Mouse (Mus musculus) megakaryocyte, adult 5-6 weeks (primary cell): ENCODE results near the gene Ahcyl2. TPM values are rescaled to one million over a fixed set of nuclear protein-coding genes. Genes with fewer than 3 reads are reported as not detected.

Experiments
- ATAC-seq: 2 replicates; pipeline ENCODE4 v1.8.0; 2016; ENCODE audit warnings: mild to moderate bottlenecking, inconsistent platforms; ENCODE audit not compliant: poor library complexity, severe bottlenecking
- total RNA-seq, 2 experiments: library from RNA; stranded (forward) in 1 of 2; stranded (reverse) in 1 of 2; fragments of 153-499, 151-499 nt in 1 of 2; fragments of 221-1000, 200-1000 nt in 1 of 2; gene quantifications; 2 replicates each; pipeline versions ENCODE4 v1.2.3 to v1.2.4; 2015 to 2017

Gene Ahcyl2
- total RNA-seq, 2 experiments from 2014 or later, result 34.2 to 82.7 TPM

- peak; percentile 22; the same call in 1 of the 2 replicates for ATAC-seq
Observed at GRCm38 (mm10) chr6:29768791-29769441, 1.1 kb downstream of the Ahcyl2 start.

- ATAC-seq, result no peak
Observed at GRCm38 (mm10) chr6:29770672-29771321, 3.0 kb downstream of the Ahcyl2 start.

- ATAC-seq, result no peak
Observed at GRCm38 (mm10) chr6:29772236-29772635, 4.4 kb downstream of the Ahcyl2 start.

- no peak for ATAC-seq
Observed at GRCm38 (mm10) chr6:29774161-29774560, 6.3 kb downstream of the Ahcyl2 start.

DNA sequence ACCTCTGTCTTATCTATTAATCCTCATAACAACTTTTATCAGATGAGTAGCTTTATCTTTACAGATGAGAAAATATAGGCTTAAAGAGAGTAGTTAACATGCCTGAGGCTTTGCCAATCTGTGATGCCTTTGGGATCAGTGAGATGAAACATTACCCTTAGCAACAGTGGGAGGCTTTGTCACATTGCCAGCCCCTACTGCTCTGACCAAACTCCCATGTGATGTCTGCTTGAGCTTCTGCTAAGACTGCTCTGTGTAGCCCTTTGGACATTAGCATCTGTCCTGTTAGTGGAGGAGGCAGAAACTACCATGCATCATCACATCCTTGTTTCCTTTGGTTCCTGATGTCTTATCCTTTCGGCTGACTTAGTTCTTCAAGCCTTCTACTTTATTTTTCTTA, 7.8 kb downstream of the Ahcyl2 start:
- ATAC-seq, result no peak

GRCm38 (mm10) chr6:29776542-29777237, 8.9 kb downstream of the Ahcyl2 start:
- ATAC-seq, result peak; percentile 38; the same call in 1 of the 2 replicates

GRCm38 (mm10) chr6:29777238-29777555, 9.4 kb downstream of the Ahcyl2 start:
- ATAC-seq, result no peak

DNA sequence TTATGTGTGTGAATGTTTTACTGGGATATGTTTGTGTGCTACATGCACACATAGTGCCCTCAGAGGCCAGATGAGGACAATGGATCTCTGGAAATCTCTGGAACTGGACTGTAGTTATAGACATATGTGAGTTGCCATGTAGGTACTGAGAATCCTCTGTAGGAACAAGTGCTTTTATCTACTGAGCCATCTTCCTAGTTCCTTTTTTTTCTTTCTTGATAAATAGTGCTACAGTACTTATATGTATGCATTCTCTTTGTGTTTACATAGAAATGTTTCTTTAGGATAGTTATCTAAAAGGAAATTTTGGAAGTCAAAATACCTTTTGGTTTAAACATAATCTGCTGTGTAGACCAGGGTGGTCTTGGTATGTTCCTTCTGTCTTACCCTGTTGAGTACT, 12.3 kb downstream of the Ahcyl2 start:
- ATAC-seq, result no peak

GRCm38 (mm10) chr6:29780571-29780970, 12.8 kb downstream of the Ahcyl2 start:
- ATAC-seq, result no peak

- no peak for ATAC-seq
Observed at GRCm38 (mm10) chr6:29782239-29782638, 14.4 kb downstream of the Ahcyl2 start.

- ATAC-seq, result no peak
Observed at GRCm38 (mm10) chr6:29783960-29784359, 16.1 kb downstream of the Ahcyl2 start.

- peak; percentile 51; the same call in 1 of the 2 replicates for ATAC-seq
Observed at GRCm38 (mm10) chr6:29784413-29785021, 16.7 kb downstream of the Ahcyl2 start.

GRCm38 (mm10) chr6:29785759-29786158, 17.9 kb downstream of the Ahcyl2 start:
- ATAC-seq, result no peak

- no peak for ATAC-seq
Observed at GRCm38 (mm10) chr6:29788779-29789350, 21.1 kb downstream of the Ahcyl2 start.

- no peak for ATAC-seq
Observed at GRCm38 (mm10) chr6:29790014-29790698, 22.3 kb downstream of the Ahcyl2 start.

DNA sequence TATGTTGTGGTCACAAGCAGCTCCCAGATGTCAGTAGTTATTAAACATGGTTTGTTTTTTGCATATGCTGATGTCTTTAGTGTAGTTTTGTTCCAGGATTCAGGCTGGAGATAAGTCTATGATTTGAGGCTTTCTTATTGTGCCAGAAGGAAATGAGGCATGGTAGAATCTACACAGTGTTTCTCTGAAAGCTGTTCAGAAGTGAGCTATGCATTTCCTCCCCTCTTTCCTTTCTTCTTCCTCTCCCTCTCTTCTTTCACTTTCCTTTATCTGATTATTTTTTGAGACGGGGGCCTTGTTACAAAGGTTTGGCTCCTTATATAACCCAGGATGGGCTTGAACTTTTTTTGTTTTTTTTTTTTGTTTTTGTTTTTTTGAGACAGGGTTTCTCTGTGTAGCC, 25.7 kb downstream of the Ahcyl2 start:
- no peak for ATAC-seq

GRCm38 (mm10) chr6:29794582-29794981, 26.8 kb downstream of the Ahcyl2 start:
- ATAC-seq, result peak; percentile 84

- no peak for ATAC-seq
Observed at GRCm38 (mm10) chr6:29802979-29803378, 35.2 kb downstream of the Ahcyl2 start.

DNA sequence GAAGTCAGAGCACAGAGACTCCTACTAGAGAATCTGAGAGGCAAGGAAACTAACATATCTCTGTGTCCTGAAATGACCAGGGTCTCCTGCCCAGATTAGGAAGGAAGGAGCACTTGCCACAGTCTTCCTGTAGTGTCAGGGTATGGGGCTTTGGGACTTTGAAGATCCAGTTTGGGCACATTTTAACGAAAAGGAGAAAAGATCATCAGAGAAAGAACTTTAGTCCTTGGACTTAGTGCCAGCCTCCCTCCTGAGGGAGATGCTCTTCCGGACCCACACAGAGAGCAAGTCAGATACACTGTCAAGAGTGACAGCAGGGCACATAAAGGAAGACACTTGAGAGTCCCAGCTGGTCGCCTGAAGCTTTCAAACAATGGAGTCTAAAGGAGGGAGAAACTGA, 36.2 kb downstream of the Ahcyl2 start:
- ATAC-seq, result no peak

DNA sequence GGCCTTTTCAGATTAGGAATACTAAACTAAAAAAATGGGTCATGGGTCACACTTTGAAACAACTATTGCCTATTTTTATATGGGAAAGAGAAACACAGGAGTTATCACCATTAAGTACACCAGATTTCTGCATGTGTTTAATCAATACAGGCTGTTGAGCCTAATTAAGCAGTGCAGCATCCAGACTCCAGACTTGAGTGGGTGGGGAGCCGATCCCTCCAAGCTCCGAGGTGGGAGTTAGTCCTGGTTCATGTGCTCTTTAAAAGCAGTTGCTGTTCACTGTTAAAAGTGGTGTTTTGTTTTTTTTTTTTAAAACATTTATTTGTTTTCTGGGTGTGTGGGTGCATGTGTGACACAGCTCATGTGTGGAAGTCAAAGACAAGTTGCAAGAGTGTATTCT, 37.6 kb downstream of the Ahcyl2 start:
- no peak for ATAC-seq

- no peak for ATAC-seq
Observed at GRCm38 (mm10) chr6:29812076-29812475, 44.3 kb downstream of the Ahcyl2 start.
